Mouse (Mus musculus) colon, adult 2 months (tissue): ENCODE data around the gene Apol7e. TPM values are rescaled to one million over a fixed set of nuclear protein-coding genes. Genes with fewer than 3 reads are reported as not detected.

Experiments
- polyA plus RNA-seq: library from polyadenylated mRNA; depleted of rRNA; stranded (reverse); fragments of >200 nt; gene quantifications from 2 replicates; pipeline ENCODE4 v1.2.3, GENCODE M21; 2012; rRNA removed

The Apol7e gene
- polyA plus RNA-seq, result 1.1 and 1.4 TPM in 2 replicates

DNA sequence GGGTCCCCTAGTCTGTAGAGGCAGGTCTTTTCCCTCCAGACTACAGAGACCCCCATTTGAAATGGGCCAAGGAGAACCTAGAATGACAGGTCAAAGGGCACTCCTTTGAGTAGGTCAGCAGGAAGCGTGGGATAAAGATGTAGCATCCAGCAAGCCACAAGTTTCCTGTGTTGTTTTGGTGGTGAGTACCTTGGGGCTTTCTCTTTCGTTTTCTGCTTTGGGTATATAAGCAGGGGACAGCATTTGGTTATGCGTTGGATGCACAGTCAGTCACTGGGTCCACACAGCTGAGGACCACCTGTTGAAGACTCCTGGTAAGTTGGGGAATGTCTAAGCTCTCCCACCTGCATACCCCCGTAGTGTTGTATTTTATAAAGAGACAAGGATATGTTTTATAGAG lies at the start of gene Apol7e:
Gene Apol7e (plus strand): TSS at position 202 of the 400 bp plus-strand sequence.

DNA sequence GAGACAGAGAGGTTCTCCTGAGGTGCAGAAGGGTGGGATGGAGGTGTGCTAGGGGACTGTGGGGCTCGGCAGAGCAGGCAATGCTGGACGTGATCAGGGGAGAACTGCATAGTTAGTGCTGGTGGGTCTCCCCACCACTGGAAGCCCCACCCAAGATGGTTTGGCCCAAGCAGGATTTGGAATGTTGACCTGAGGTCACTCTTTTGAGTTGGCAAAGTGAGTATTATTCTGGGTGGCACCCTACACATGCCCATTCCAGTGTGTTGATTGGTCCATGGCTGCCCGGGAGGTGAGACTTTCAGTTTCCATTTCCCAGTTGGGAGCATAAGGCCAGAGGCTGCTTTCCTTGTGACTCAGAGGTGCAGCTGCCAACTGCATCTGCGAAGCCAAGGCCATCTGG lies 30.1 kb downstream of the Apol7e start, which contains the start of gene Apol9b:
Gene Apol9b (plus strand): TSS at position 301 of the 400 bp plus-strand sequence.

DNA sequence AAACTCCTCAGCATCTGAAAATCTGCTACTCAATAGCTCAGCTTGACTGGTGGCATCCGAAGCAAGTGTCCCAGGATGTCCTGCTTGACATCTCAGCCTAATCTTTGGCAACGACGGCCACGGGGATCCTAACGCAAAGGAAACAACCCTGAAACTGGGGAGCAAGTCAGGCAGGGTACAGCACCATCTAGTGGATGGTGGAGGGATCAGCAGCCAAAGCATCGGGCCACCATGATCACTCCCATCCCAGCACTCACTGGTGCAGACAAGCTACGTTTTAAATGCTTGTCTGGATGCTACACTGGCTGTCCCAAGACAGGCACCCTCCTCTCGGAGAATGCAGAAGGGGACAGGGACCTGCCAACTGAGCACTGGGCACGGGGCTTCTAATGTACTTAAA lies 58.2 kb downstream of the Apol7e start, which contains the start of gene Apol8:
Gene Apol8 (minus strand): TSS at position 156 of the 400 bp plus-strand sequence.

Other genes with a start within 250 kb of the Apol7e start
- gene Apol10a, start 221.8 kb upstream of the Apol7e start, polyA plus RNA-seq, result 10.6 and 16.7 TPM in 2 replicates
- gene Apol11a, start 190.6 kb upstream of the Apol7e start, polyA plus RNA-seq, result not detected in 2 replicates
- 4.8 and 9.0 TPM in 2 replicates for gene Apol7c, start 165.5 kb upstream of the Apol7e start, polyA plus RNA-seq
- not detected in 2 replicates for gene 1700025B11Rik, start 137.0 kb upstream of the Apol7e start, polyA plus RNA-seq
- gene Apol10b, start 102.7 kb upstream of the Apol7e start, polyA plus RNA-seq, result 0.12 and 0.19 TPM in 2 replicates
- not detected in 2 replicates for gene Gm36245, start 99.6 kb upstream of the Apol7e start, polyA plus RNA-seq
- 0.10 TPM in 1 of 2 replicates, not detected in the other for gene Apol11b, start 55.6 kb upstream of the Apol7e start, polyA plus RNA-seq
- gene Apol9b, start 30.2 kb downstream of the Apol7e start, polyA plus RNA-seq, result 1.7 and 3.0 TPM in 2 replicates
- 0.06 and 0.15 TPM in 2 replicates for gene Apol8, start 58.1 kb downstream of the Apol7e start, polyA plus RNA-seq
- 106 and 124 TPM in 2 replicates for gene Myh9, start 143.3 kb downstream of the Apol7e start, polyA plus RNA-seq
- gene Txn2, start 230.1 kb downstream of the Apol7e start, polyA plus RNA-seq, result 317 and 342 TPM in 2 replicates